Mouse (Mus musculus): Measurements from ENCODE around the gene Wdr26. TPM values are rescaled to one million over a fixed set of nuclear protein-coding genes. Genes with fewer than 3 reads are reported as not detected.

Gene Wdr26
- polyA plus RNA-seq, 1 experiment from 2014 or later: 36.2 TPM

DNA sequence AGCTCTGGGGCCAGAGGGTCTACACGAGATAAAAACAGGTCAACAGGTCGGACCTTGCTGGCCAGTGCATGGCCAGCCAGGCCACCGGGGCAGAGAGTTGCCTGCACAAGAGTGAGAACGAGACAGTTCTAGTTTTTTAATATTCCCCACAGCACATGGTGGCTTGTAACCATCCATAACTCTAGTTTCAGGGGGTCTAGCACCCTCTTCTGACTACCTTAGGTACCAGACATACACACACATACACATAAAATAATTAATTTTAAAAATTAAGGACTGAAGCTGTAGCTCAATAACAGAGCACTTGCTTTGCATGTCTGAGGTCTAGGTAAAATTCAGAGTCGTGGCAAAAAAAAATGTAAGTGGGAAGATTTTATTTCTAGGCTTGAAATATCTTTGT, 39.8 kb upstream of the Wdr26 start:
- Histone ChIP-seq H3K27me3 (no peaks in the 10 kb centered on the region), H3K4me3 (replicated peaks) (no peak overlapping the region), H3K4me2 (no peak overlapping the region), H3K36me3 (no peaks in the 10 kb centered on the region), H3K27ac (no peak overlapping the region), H3K4me1 (peaks cover 23% of the 10 kb centered on the region), H3K9ac (no peak overlapping the region), H3K9me3 (replicated peaks) (no peaks in the 10 kb centered on the region)
- WGBS: 80% methylated on average over 5 of the region's 5 CpGs
- no peak for ATAC-seq (replicated peaks; ENCODE audit: low FRiP score)

DNA sequence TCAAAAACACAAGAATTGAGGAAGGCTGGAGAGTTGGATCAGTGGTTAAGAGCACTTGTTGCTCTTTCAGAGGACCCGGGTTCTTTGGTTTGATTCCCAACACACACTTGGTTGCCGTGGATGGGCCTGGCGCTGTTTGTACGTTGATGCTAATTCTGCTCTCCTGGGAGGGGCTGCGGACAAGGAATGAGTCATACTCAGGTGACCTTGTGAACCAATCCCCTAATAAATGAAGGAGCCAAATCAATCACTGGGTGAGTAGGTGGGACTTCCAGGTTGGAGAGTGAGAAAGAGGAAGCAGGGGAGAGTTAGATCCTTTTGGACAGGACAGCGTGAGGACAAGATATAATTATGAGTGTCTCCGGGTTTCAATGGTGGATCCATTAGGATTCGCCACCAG, 39.2 kb upstream of the Wdr26 start:
- H3K4me3 ChIP-seq (replicated peaks): no peak overlapping the region
- no peak overlapping the region for H3K9ac ChIP-seq
- no peak for ATAC-seq (replicated peaks; ENCODE audit: low FRiP score)
- no peak overlapping the region for H3K27ac ChIP-seq
- no peaks in the 10 kb centered on the region for H3K36me3 ChIP-seq
- no peaks in the 10 kb centered on the region for H3K9me3 ChIP-seq (replicated peaks)
- H3K4me2 ChIP-seq: no peak overlapping the region
- 90% methylated on average over 8 of the region's 8 CpGs for WGBS
- no peaks in the 10 kb centered on the region for H3K27me3 ChIP-seq
- peaks cover 23% of the 10 kb centered on the region for H3K4me1 ChIP-seq

DNA sequence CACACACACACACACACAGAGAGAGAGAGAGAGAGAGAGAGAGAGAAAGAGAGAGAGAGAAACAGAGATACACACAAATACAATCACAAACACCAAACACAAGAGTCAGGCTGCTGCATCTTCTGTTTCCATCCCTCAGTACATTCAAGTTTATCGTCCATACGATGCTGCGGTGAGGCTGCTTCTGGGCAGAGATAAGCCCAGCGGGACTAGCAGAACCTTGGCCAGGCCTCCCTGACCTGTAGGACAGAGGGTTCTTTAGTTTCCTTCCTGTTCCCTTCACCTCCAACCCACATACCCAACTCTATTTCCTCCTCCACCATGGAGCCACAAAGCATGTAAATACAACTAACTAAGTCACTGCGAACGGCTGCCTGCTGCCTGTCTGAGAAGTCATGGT, 37.7 kb upstream of the Wdr26 start:
- no peak overlapping the region for H3K4me2 ChIP-seq
- no peak overlapping the region for H3K4me3 ChIP-seq (replicated peaks)
- no peak overlapping the region for H3K27ac ChIP-seq
- H3K36me3 ChIP-seq: no peaks in the 10 kb centered on the region
- ATAC-seq (replicated peaks; ENCODE audit: low FRiP score): no peak
- H3K27me3 ChIP-seq: no peaks in the 10 kb centered on the region
- WGBS: 85% methylated on average over 6 of the region's 6 CpGs
- H3K4me1 ChIP-seq: 0 out of 2 replicates have a peak, but pooled peaks cover 17% of the 10 kb centered on the region
- no peak overlapping the region for H3K9ac ChIP-seq
- H3K9me3 ChIP-seq (replicated peaks): no peaks in the 10 kb centered on the region

DNA sequence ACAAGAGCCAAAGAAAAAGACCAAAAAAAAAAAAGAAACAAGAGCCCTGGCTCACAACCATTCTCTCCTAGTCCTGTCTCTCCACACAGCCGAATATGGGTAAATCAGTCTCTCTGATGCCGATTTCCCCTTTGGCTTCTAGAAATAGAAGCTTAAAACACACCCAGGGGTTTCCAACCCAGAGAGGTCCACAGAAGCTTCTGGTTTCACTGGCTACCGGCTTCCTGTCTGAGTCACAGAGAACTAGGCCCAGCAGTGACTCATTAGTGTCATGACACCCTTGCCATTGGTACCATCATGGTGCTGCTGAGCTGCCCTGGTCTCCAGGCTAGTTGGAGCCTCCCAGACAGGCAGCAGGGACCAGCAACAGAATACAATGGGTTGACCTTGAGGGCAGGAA, 35.4 kb upstream of the Wdr26 start:
- Histone ChIP-seq H3K9me3 (replicated peaks) (no peaks in the 10 kb centered on the region), H3K27me3 (no peaks in the 10 kb centered on the region), H3K36me3 (no peaks in the 10 kb centered on the region), H3K4me2 (no peak overlapping the region), H3K4me3 (replicated peaks) (no peak overlapping the region), H3K4me1 (0 out of 2 replicates have a peak, but pooled peaks cover 17% of the 10 kb centered on the region), H3K27ac (0 out of 2 replicates have a peak overlapping the region, but pooled peaks have one; percentile 0), H3K9ac (no peak overlapping the region)
- 62% methylated on average over 3 of the region's 3 CpGs for WGBS
- no peak for ATAC-seq (replicated peaks; ENCODE audit: low FRiP score)

DNA sequence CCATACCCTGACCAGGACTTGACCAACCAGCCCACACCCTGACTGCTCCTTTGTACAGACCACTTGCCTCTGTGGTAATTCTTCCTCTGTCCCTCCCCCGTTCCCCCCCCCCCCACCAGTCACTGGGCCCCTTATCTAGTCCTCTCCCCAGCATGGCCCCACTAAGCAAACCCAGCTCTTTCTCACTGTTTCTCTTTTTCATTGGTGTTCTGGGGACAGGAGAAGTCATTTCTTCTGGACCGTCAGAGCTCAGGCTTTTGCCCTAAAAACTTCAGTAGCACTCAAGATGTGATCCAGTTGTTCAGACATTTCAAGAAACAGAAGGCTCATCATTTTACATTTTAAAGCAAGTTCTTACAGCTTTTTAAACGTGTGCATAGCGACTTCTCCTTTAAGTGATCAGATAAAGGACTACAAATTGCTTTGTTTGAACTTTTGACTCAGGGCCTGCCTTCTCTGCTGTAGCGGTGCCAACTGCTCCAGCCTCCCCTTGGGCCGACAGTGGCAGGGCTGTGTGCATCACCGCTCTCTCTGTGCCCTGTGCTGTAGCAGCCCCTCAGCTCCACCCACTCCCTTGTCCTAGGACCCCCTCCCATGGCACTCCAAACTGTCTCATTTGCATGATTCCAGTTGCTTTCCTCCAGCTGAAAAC, 34.8 kb upstream of the Wdr26 start:
- 33% methylated on average over 7 of the region's 7 CpGs for WGBS
- no peaks in the 10 kb centered on the region for H3K27me3 ChIP-seq
- no peaks in the 10 kb centered on the region for H3K36me3 ChIP-seq
- ATAC-seq (replicated peaks; ENCODE audit: low FRiP score): peak; percentile 25; the same call in 1 of the 2 replicates
- H3K27ac ChIP-seq: peak overlapping the region; percentile 0; the same call in 1 of the 2 replicates
- H3K9me3 ChIP-seq (replicated peaks): no peaks in the 10 kb centered on the region
- H3K9ac ChIP-seq: no peak overlapping the region
- 0 out of 2 replicates have a peak, but pooled peaks cover 17% of the 10 kb centered on the region for H3K4me1 ChIP-seq
- H3K4me2 ChIP-seq: no peak overlapping the region
- H3K4me3 ChIP-seq (replicated peaks): no peak overlapping the region

DNA sequence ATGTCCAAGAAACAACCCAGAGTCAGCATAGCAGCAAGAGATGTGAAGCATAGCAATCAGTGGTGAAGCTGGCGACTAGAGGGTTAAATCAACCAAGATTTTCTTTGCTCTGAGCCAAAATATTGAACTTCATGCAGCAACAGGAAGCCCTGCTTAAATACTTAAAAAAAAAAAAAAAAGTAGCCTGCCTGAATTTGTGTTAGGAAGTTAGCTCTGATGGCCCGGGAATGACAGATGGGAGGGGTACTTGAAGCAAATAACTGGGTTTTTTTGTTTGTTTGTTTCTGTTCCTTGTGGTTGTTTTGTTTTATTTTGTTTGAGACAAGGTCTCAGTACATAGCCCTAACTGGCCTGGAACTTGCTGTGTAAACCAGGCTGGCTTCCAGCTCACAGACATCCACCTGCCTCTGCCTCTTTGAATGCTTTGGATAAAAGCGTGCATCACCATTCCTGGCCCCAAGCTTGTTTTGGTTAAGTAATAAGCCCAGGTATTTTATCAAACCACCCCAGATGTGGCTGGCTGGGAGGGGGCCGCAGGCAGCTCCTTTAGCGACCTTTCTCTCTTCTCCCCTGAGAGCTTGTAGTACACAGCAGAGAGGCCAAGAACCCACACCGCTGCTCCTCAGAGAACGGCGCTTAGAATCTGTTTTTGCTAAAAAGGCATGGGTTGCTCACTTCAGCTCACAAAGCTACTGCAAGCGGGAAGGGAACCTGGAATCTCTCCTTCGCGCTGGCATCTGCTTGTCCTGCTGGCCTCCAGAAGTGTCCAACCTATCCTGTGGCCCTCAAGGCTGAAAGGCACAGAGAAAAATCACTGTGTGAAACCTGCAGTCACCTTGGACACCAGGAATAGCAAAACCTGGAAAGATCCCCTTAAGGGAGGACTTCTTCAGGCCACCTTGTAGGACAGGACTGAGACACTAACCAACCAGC, 34.0 kb upstream of the Wdr26 start:
- H3K4me1 ChIP-seq: 0 out of 2 replicates have a peak, but pooled peaks cover 17% of the 10 kb centered on the region
- H3K36me3 ChIP-seq: no peaks in the 10 kb centered on the region
- H3K4me3 ChIP-seq (replicated peaks): no peak overlapping the region
- peak; percentile 43; the same call in 1 of the 2 replicates for ATAC-seq (replicated peaks; ENCODE audit: low FRiP score)
- peak overlapping the region; percentile 0; the same call in 1 of the 2 replicates for H3K27ac ChIP-seq
- no peaks in the 10 kb centered on the region for H3K9me3 ChIP-seq (replicated peaks)
- no peaks in the 10 kb centered on the region for H3K27me3 ChIP-seq
- no peak overlapping the region for H3K4me2 ChIP-seq
- WGBS: 79% methylated on average over 11 of the region's 11 CpGs
- no peak overlapping the region for H3K9ac ChIP-seq

DNA sequence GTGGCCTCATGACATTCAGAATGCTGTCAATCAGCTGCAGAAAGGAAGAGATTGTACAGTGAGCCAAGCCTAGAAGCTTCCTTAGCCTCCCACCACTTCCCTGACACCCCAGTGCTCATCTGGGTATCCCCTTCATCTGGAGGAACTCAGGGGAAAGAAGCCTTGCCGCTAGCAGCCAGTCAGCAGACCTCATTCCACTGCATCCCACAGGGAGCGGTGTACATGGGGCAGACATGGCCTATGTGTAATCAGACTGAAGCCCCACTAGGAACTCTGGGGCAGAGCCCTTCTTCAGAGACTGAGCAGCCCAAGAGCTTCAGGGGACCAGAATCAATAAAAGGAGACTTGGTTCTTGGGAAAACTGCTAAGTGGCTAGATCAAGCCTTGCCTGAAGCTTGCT, 33.3 kb upstream of the Wdr26 start:
- Histone ChIP-seq H3K4me3 (replicated peaks) (no peak overlapping the region), H3K4me2 (no peak overlapping the region), H3K36me3 (no peaks in the 10 kb centered on the region), H3K9ac (no peak overlapping the region), H3K4me1 (0 out of 2 replicates have a peak, but pooled peaks cover 17% of the 10 kb centered on the region), H3K27me3 (no peaks in the 10 kb centered on the region), H3K27ac (no peak overlapping the region), H3K9me3 (replicated peaks) (no peaks in the 10 kb centered on the region)
- WGBS: 100% methylated on average over 2 of the region's 2 CpGs
- no peak for ATAC-seq (replicated peaks; ENCODE audit: low FRiP score)

DNA sequence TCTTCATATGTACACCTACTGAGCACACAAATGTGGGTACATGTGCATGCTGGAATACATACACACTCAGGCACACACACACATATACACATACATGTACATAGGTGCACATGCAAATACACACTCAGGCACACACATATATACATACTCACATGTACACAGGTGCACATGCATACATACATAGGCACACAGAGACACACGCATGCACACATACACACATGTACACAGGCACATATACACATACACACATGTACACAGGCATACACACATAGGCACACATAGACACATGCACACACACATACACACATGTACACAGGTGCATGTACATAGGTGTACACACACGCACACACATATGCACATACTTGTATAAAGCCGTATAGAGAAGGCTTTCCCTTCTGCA, 29.4 kb upstream of the Wdr26 start:
- Histone ChIP-seq H3K4me2 (no peak overlapping the region), H3K4me3 (replicated peaks) (no peak overlapping the region), H3K4me1 (0 out of 2 replicates have a peak, but pooled peaks cover 4% of the 10 kb centered on the region), H3K27ac (no peak overlapping the region), H3K9ac (no peak overlapping the region), H3K9me3 (replicated peaks) (no peaks in the 10 kb centered on the region), H3K36me3 (no peaks in the 10 kb centered on the region), H3K27me3 (no peaks in the 10 kb centered on the region)
- no peak for ATAC-seq (replicated peaks; ENCODE audit: low FRiP score)
- 98% methylated on average over 3 of the region's 3 CpGs for WGBS

DNA sequence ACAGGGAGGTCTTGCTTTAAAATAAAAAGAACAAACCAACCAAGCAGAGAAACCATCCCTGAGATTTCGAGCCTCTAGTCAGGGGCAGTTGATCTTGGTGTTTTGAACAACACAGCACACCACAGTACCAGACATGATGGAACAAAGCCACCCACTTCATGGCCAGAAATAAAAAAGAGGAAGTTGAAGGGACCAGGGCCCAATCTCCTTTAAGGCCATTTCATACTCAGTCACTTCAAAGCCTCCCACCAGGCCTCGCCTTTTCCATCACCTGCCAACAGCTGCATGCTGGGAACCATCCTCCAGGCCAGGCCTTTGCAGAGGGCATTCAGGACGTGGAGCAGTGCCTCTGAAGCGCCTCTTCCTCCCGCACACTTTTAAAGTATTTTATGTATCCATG, 25.5 kb upstream of the Wdr26 start:
- WGBS: 54% methylated on average over 5 of the region's 5 CpGs
- H3K4me1 ChIP-seq: peaks cover 12% of the 10 kb centered on the region
- H3K9me3 ChIP-seq (replicated peaks): no peaks in the 10 kb centered on the region

DNA sequence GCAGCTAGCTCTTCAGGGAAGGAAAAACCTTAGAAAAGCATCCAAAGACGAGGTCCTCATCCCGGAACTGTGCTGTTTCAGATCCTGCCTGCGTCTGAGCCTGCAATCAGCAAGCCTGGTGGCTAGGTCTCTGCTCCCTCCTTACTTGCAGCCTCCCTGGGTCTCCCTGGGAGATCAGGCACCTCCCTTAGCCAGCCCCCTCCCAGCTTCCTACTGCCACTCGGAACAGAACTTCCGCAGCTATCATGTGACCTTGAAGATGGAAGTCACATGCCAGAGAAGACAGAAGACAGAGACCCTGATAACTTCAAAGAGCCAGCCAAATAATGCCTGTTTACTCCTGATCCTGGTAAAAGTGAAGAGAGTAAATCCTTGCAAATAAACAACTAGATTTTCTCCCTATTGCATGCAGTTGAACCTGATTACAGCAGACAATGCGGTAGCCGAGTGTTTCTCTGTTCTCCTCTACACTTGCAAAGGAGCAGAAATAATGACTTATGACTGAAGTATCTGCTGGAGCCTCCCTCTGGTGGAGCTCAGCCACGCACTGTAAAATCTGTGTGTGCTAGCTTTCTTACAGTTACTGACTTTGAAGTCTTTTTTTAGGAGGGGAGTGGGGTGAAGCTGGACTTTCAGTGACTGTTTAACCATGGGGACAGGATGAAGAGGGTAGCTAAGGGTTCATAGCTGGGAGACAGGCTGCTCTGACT, 22.7 kb upstream of the Wdr26 start:
- H3K4me3 ChIP-seq (replicated peaks): peak overlapping the region; percentile 5
- peaks cover 28% of the 10 kb centered on the region for H3K4me1 ChIP-seq
- no peaks in the 10 kb centered on the region for H3K27me3 ChIP-seq
- H3K9me3 ChIP-seq (replicated peaks): no peaks in the 10 kb centered on the region
- H3K9ac ChIP-seq: no peak overlapping the region
- 37% methylated on average over 8 of the region's 8 CpGs for WGBS
- no peaks in the 10 kb centered on the region for H3K36me3 ChIP-seq
- H3K27ac ChIP-seq: peak overlapping the region; percentile 55
- peak; percentile 52; the same call in 1 of the 2 replicates for ATAC-seq (replicated peaks; ENCODE audit: low FRiP score)
- peak overlapping the region; percentile 40 for H3K4me2 ChIP-seq

More for the DNA sequence above, 25.5 kb upstream of the Wdr26 start:
- Histone ChIP-seq H3K36me3 (no peaks in the 10 kb centered on the region), H3K4me2 (no peak overlapping the region), H3K4me3 (replicated peaks) (no peak overlapping the region), H3K27ac (no peak overlapping the region), H3K9ac (no peak overlapping the region), H3K27me3 (no peaks in the 10 kb centered on the region)
- no peak for ATAC-seq (replicated peaks; ENCODE audit: low FRiP score)

DNA sequence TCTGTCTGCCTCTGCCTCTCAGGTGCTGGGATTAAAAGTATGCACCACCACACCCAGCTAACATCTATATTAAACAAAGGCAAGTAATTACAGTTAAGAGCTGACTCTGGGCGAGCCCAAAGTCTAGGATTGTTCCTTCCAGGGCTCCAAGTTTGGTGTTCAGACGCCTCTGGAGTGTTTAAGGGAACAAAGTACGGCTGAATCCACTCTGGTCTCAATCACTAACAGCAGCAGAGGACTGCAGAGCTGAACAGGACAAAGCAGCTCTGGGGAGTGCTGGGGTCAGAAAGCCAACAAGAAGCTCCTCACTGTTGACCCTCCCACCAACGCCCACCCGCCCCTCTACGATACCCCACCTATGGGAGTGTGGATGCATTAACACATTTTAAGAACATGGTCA, 21.9 kb upstream of the Wdr26 start:
- Histone ChIP-seq H3K4me1 (peaks cover 28% of the 10 kb centered on the region), H3K4me2 (peak overlapping the region; percentile 40; the same call in 1 of the 2 replicates), H3K9me3 (replicated peaks) (no peaks in the 10 kb centered on the region), H3K4me3 (replicated peaks) (no peak overlapping the region; the same call in 1 of the 2 replicates), H3K27me3 (no peaks in the 10 kb centered on the region), H3K36me3 (no peaks in the 10 kb centered on the region), H3K27ac (peak overlapping the region; percentile 55), H3K9ac (no peak overlapping the region)
- no peak for ATAC-seq (replicated peaks; ENCODE audit: low FRiP score)
- WGBS: 87% methylated on average over 6 of the region's 6 CpGs

Data from kidney, embryonic 15.5 days (tissue).